Mouse (Mus musculus): ENCODE data around the gene Crlf3.
"Not testable (repeated sequence)": the region's sequence is repeated elsewhere in the genome, so short reads cannot be mapped to it uniquely, and the experiment has no call there.

The Crlf3 gene

DNA sequence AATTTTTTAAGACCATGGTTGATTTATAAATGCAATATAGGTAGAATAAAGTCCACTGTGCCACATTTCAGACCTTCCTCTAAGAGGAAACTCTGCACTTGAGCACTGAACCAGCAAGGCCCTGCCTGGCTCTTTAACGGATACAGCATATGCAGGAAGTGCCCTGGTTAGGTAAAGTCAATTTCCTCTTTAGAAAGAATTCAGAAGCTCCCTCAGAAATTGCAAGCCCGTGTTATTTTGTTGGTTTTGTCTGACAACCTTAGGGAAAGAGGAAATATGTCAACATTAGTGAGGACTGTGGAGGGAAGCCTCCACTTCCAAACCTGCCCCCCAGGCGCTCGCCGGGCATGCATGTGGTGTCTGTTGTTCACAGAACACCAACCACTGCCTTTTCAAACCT is 13.2 kb downstream of the Crlf3 start:
- DNase-seq (ENCODE audit: low spot score in 2 of 2), result no peak

DNA sequence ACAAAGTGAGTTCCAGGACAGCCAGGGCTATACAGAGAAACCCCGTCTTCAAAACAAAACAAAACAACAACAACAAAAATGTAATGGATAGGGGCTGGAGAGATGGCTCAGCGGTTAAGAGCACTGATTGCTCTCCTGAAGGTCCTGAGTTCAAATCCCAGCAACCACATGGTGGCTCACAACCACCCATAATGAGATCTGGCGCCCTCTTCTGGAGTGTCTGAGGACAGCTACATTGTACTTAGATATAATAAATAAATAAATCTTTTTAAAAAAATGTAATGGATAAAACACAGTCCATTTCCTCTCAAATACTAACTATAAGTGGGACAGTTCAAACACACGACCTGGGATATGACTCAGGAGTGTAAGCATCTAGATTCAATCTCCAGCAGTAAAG is 14.4 kb downstream of the Crlf3 start:
- not testable (repeated sequence) for DNase-seq (ENCODE audit: low spot score in 2 of 2)

DNA sequence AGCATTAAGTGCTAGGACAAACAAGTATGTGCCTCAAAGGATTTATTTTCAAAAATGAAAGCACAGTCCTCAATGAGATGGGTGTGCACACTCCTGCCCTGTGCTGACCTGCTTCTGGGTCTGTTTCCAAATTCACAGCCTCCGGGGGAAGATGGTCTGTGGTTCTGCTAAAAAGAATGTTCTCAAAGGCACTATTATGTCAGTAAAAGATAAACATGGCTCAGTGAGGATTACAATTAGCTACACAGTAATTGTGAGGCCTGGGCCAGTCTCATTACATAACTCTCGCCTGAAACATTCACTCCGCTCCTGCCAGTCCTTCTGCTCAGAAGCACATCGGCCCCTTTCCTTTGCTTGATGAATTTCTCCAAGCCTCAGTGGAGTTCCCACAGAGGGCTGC is 18.6 kb downstream of the Crlf3 start:
- DNase-seq (ENCODE audit: low spot score in 2 of 2), result peak; percentile 44 to 53

DNA sequence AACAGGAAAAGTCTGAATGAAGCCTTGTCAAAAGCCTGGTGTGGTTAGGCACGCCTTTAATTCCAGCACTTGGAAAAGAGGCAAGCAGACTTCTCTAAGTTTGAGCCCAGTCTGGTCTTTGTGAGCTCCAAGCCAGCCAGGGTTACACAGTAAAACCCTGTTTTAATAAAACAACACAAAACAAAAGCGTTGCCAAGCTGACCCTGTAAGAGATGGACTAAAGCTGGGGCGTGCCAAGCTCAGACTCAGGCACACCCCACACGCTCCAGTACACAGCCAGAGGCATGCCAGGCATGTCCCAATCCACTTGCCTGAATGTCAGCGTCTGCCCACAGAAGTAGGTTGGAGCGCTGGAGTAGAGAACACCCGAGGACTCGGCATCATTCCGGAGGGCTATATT is 24.6 kb downstream of the Crlf3 start:
- no peak for DNase-seq (ENCODE audit: low spot score in 2 of 2)

DNA sequence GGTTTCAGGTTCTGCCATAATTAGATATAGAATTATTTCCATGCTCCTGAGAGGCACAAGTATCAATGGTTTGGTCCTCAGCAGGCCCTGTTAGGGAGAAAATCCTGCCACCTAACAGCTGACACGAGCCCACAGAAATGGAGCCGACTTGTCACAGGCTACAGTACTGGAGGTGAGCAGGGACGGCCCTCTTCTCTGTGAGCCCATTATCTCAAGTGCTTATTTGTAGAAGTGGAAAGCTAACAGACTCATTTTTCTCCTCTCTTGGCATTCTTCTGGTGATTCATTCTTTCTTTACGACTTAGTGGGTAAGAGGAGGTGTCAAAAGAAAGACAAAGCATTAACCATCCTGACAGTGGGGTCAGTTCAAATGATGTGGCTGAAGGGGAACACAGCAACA is 26.1 kb downstream of the Crlf3 start:
- DNase-seq (ENCODE audit: low spot score in 2 of 2), result no peak

DNA sequence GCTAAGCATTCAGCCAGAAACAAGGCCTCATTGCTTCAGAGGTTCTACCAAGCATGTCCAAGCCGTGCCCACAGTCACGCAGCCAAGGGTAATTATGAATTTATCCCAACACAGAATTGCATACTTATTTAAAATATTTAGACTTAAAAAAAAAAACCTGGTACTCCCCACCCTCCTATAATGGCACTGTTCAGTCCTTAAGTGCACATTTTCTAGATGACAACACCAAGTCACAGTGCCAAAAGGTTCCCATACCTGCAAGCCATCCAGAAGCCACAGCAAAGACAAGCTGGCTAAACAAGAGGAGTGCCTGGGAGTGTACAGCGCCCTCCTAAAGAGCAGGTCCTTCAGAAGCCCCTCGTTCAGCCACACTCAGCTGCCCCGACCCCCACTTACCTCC is 27.6 kb downstream of the Crlf3 start:
- no peak for DNase-seq (ENCODE audit: low spot score in 2 of 2)

DNA sequence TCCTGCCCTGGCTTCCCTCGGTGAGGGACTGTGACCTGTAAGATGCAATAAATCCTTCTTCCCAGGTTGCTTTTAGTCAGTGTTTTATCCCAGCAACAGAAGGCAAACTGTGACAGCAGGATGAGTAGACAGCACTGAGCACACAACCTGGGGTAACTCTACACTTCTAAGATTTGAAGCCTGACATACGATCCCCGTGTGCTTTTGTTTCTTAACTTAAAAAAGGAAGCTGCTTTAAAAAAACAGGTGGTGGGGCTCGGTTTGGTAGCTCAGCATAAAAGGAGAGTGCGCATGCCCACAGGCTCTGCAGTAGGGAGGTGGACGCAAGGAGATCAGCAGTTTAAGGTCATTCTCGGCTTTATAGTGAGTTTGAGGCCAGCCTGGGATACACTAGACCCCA is 28.3 kb downstream of the Crlf3 start:
- DNase-seq (ENCODE audit: low spot score in 2 of 2), result no peak

DNA sequence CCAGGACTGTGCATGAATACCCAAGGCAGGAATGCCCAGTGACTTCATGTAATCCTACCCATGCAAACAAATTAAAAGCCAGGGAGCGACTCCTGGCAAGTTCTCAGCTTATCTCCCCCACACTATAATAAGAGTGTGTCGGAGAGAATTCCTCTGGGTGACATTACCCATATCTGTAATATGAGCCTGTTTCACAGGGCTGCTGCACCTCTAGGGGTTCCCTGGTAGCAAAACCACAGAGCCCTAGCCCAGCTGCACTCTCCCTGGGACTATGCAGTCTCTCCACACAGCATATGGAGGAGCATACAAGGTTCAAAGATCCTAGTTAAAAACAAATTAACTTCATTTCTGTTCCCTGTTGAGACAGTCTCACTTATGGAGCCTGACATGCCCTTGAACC is 30.7 kb downstream of the Crlf3 start:
- no peak for DNase-seq (ENCODE audit: low spot score in 2 of 2)

DNA sequence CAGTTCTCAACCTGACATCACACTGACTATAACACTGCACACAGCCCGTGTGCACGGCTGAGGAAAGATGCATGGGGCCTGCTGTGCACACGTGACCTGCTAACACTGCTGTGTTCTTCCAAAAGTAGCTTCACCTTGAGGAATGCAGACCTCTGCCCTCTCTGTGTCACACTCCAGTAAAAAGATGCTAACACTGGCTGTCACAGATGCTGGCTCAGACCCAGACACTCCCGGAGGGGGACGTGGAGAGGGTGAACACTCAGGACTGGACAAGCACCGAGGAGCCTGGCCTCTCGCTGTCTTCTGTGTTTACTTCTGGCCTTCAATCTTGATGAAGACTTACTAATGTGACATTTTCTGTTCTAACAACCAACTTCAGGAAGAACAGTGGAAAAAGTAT is 33.9 kb downstream of the Crlf3 start:
- no peak for DNase-seq (ENCODE audit: low spot score in 2 of 2)

DNA sequence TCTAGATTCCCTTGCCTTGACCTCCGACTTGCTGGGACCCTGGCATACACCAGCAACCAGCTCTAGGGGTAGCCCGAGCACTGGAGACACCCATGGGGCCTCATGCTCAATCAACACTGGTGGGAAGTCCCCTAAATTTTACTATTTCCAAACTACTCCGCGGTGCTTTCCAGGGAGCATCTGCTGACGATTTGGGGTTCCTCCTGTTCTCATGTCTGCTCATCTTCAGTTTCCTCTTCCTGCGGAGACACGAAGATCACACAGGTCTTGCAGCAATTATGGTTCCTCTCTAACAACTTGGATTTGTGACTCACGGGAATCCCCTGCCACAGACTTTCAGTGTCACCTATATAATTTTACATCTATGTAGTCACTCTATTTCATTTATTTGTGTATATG is 37.4 kb downstream of the Crlf3 start:
- no peak for DNase-seq (ENCODE audit: low spot score in 2 of 2)

DNA sequence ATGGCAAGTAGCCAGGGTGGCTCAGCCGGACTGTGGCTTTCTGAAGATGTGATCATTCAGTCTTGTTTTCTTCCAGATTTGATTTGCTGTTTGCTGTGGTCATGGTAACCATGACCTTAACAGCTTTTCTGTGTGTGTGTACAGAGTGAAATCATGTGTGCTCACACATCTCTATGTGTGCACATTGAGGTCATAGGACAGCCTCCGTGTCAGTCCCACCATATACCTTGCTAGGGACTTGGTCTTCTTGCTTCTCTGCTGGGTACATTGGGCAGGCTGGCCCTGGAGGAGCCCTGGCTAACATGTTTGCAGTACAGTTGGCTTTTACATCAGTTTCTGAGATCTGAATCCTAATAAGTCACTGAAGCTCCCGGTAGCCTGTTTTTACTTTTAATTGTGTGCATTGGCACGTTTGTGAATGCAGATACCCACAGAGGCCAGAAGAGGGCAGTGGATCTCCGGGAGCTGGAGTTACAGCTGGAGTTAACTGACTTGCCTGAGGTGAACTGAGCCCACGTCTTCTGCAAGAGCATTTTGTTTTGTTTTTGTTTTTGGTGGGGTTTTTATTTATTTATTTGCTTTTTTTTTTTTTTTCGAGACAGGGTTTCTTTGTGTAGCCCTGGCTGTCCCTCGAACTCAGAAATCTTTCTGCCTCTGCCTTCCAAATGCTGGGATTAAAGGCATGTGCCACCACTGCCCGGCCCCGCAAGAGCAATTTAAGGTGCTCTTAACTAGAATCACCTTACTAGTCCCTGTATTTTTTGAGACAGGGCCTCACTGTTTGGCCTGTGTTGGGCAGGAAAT is 38.0 kb downstream of the Crlf3 start:
- peak in 1 of 2 experiments; percentile 32 for DNase-seq (ENCODE audit: low spot score in 2 of 2)

DNA sequence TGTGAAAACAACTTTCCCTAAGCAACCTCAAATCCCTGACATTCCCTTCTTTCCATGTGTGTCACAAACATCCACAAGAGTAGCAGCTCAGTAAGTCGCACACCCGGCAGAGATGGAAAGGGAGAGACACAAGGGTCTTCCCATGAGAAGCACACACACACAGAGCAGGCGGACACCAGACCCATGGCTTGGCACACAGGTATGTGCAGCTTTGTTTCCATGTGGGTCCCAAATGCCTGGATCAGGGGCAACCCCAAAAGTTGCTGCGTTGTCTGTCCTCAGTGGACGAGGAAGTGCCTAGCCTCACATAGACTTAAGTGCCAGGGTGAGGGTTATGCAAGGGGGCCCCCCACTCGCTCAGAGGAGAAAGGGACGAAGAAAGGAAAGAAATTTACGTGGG is 43.3 kb downstream of the Crlf3 start:
- no peak for DNase-seq (ENCODE audit: low spot score in 2 of 2)

DNA sequence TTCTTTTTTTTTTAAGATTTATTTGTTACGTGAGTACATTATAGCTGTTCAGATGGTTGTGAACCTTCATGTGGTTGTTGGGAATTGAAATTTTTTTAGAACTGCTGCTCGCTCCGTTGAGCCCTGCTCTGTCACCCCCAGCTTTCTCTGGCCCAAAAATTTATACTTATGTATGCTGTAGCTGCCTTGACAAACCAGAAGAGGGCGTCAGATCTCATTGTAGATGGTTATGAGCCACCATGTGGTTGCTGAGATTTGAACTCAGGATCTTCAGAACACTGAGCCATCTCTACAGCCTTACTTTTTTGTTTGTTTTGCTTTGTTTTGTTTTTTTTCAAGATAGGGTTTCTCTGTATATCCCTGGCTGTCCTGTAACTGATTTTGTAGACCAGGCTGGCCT is 59.5 kb downstream of the Crlf3 start:
- DNase-seq (ENCODE audit: low spot score in 2 of 2), result no peak

DNA sequence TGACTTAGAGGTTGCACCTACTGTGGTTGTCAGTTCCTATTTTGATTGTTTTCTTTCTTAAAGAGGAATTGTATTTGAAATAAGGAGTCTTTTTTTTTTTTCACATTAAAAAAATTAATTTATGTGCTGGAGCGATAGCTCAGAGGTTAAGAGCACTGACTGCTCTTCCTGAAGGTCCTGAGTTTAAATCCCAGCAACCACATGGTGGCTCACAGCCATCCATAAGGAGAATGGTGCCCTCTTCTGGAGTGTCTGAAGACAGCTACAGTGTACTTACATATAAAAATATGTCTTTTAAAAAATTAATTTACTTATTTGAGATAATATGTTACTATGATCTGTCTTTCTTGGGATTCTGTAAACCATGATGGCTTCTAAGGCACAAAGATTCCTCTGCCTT is 61.0 kb downstream of the Crlf3 start:
- DNase-seq (ENCODE audit: low spot score in 2 of 2), result no peak

DNA sequence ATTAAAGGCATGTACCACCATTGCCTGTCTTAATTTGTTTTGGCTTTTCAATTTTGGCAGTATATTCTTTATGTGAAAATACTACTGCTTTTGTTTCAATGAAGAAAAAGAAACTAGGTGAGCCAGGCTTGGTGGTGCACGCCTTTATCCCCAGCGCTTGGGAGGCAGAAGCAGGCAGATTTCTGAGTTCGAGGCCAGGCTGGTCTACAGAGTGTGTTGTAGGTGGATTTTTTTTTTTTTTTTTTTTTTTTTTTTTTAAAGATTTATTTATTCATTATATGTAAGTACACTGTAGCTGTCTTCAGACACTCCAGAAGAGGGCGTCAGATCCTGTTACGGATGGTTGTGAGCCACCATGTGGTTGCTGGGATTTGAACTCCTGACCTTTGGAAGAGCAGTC is 64.3 kb downstream of the Crlf3 start:
- not testable (repeated sequence) for DNase-seq (ENCODE audit: low spot score in 2 of 2)

Data from left cerebral cortex, adult 9 months (tissue).